Mouse (Mus musculus) MN1 (cell line): ENCODE measurements around the gene Tmem189.

Experiments
- DNase-seq: peaks from one replicate; pipeline ENCODE4 v3.0.0-alpha.2; 2016; ENCODE audit warnings: low spot score

Gene Tmem189

GRCm38 (mm10) chr2:167689501-167690218 lies at the start of gene Tmem189:
Gene Tmem189, minus strand, starts transcription at chr2:167689822.
- peak; percentile 92 for DNase-seq

- no peak for DNase-seq
Measured at GRCm38 (mm10) chr2:167739030-167739429, 49.4 kb upstream of the Tmem189 start.

GRCm38 (mm10) chr2:167734861-167735260 lies 45.2 kb upstream of the Tmem189 start:
- DNase-seq, result no peak

GRCm38 (mm10) chr2:167731149-167731548 lies 41.5 kb upstream of the Tmem189 start:
- peak; percentile 33 for DNase-seq

- DNase-seq, result no peak
Measured at GRCm38 (mm10) chr2:167730036-167730435, 40.4 kb upstream of the Tmem189 start.

GRCm38 (mm10) chr2:167727161-167727560 lies 37.5 kb upstream of the Tmem189 start:
- peak; percentile 62 for DNase-seq

GRCm38 (mm10) chr2:167725879-167726278 lies 36.3 kb upstream of the Tmem189 start:
- no peak for DNase-seq

GRCm38 (mm10) chr2:167723589-167724206 lies 34.1 kb upstream of the Tmem189 start:
- no peak for DNase-seq

GRCm38 (mm10) chr2:167722538-167722937 lies 32.9 kb upstream of the Tmem189 start:
- no peak for DNase-seq

- DNase-seq, result no peak
Measured at GRCm38 (mm10) chr2:167721159-167721882, 31.7 kb upstream of the Tmem189 start.

- DNase-seq, result no peak
Measured at GRCm38 (mm10) chr2:167719520-167719919, 29.9 kb upstream of the Tmem189 start.

GRCm38 (mm10) chr2:167717208-167717607 lies 27.6 kb upstream of the Tmem189 start:
- DNase-seq, result no peak

- no peak for DNase-seq
Measured at GRCm38 (mm10) chr2:167715008-167715407, 25.4 kb upstream of the Tmem189 start.

- no peak for DNase-seq
Measured at GRCm38 (mm10) chr2:167714298-167714697, 24.7 kb upstream of the Tmem189 start.

GRCm38 (mm10) chr2:167712872-167713821 lies 23.5 kb upstream of the Tmem189 start:
- no peak for DNase-seq

- no peak for DNase-seq
Measured at GRCm38 (mm10) chr2:167710574-167710973, 21.0 kb upstream of the Tmem189 start.

- DNase-seq, result no peak
Measured at GRCm38 (mm10) chr2:167709969-167710368, 20.3 kb upstream of the Tmem189 start.

GRCm38 (mm10) chr2:167708373-167708772 lies 18.8 kb upstream of the Tmem189 start:
- DNase-seq, result no peak

- DNase-seq, result no peak
Measured at GRCm38 (mm10) chr2:167706183-167706939, 16.7 kb upstream of the Tmem189 start.

GRCm38 (mm10) chr2:167704409-167704808 lies 14.8 kb upstream of the Tmem189 start:
- DNase-seq, result no peak

GRCm38 (mm10) chr2:167702126-167702525 lies 12.5 kb upstream of the Tmem189 start:
- DNase-seq, result no peak
